Mouse (Mus musculus): ENCODE measurements at regions not wholly inside any gene's neighbourhood (a gene's known extent, or its start where the extent isn't known, plus 50 kb on each side); places are given as distances from the start of the nearest gene placed in this dataset.

DNA sequence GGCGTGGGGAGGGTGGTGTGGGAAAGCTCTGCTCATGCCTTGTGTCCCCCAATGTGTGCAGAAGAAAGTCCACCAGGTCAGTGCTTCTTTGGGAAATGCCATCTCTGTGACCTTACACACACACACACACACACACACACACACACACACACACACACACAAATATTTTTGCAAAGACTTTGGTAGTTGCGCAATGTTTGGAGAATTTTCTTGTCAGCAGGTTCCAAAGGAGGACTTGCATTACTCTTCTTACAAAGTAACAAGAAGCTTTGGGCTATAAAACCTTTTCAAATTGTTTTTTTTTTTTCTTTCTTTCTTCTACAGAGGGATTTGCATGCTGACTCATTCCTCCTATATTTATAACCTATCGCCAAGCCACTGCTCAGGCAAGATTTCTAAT is 59.1 kb upstream of the Npvf start:
- DNase-seq, result no peak

DNA sequence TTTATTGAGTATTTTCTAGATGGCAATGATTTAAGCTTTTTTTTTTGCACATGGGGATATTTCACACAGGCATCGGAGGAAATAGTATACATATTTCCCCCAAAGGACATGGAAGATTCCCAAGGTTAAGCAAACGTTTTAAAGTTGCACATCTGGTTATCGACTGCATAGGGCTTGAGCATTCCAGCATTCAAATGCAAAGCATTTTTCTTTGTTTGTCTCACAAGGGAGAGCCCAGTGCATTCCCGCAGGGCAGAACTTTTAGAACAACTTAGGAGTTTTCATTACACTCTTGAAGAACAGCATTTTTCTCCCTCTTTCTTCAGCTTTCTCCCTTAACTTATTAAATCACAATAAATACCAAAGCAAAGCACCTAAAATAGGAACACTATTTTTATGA is 64.4 kb upstream of the Npvf start:
- DNase-seq, result no peak

DNA sequence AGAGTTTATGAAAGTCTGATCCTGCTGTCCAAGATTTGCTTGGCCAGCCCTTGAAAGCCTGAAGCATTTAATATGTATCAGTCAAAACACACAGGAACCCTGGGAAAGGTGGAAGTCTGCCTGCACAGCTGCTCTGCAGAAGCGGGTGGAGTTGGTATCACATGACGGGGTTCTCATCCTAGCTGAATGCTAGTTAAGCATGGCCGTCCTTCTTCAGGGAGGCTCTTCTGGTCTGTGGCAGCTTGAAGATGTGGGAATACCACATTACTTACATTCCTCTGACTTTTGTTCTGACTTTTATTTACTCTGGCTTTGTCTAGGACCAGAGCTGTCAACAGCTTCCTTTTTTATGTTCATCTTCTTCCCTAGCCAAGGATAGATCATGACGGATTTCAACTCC is 66.1 kb upstream of the Npvf start:
- no peak for DNase-seq

DNA sequence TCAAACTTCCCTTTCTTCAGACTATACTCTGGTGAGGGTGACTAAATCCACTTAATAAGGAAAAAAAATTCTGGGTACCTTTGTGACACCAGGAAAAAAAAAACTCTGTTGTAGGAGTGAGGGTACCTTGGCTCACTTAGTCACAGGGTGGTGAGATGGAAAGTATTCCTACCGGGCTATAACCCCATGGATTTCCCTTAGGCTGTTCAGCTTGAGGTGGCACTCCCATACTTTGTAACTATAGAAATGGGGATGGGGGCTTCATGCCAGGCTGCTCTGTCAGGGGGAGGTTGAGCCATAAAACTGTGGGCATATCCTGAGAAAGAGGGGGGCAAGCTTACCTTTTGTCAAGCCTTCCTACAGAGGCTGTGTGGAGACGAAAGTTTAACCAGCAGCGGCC is 71.4 kb upstream of the Npvf start:
- no peak for DNase-seq

DNA sequence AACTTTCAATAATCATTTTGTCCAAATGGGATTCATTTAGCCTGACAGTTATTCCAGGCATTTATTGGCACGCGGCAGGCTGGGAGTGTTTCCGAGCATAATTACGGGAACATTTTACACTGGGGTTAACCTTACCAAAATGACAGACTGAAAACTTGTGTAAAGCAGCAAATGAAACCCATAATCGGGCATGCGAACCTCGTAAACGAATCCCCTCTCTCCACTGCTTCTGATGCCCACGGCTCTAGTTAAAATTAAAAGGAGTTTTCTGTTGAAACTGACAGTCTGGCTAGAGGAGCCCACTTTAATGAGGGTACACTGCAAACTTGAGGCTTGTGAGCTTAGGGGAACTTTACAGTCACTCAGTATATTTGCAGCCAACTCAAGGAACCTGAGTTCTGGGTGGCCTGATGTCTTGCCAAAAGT is 71.9 kb upstream of the Npvf start:
- DNase-seq, result no peak

DNA sequence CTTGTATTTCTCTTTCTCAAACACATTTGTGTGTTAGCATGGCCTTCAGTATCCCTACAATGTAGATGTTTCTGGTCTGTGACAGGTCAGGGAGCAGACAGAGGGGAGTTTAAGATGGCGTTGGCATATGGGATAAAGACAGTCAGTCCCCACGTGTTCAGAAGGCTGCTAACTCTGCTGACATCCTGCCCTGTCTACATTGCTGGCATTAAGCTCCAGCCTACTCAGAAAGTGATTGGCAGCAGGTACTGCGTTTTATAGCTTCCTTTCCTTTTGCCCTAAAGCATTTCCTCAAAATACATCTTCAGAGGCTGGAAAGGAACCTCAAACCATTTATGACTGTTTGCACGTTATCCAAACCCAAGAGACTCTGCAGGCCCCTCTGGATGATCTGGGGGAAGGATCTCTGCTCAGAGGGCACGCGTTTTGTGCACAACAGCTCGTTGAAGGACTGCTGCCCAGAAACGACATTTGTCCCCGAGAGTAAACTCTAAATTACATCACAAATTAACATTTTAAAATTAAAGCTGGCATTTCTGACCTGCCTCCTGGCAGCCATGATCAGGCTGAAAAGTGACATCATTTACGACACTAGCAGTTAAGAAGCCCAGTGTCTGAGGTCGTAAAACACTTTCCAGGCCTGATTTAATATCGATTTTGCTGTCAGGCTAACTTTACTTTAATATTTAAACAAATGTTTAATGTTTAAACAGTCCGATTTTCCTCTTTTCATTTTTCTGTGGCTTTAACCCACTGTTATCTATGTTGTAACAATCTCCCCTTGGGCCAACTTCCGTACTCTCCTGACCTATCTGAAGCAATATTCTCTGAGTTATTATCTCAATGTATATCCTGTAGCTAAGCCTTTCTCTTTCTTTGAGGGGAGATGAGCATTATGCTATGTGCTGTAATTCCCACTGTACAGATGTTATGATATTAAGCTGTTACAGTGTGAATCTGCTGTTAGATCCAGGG is 76.8 kb upstream of the Npvf start:
- DNase-seq, result no peak

DNA sequence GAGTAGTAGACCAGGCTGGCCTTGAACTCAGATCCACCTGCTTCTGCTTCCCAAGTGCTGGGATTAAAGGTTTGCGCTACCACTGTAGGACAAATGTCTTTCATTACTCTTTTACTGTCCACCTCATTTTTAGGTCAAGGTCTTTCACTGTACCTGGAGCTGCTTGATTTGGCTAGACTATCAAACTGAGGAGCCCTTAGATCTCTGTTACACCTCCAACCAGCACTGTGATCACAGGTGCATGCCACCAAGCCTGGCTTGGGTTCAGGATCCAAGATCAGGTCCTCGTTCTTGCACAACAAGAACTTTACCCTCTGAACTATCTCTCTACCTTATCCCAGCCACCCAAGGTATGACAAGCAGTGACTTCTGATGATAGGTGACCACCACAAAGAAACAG is 80.5 kb upstream of the Npvf start:
- no peak for DNase-seq

DNA sequence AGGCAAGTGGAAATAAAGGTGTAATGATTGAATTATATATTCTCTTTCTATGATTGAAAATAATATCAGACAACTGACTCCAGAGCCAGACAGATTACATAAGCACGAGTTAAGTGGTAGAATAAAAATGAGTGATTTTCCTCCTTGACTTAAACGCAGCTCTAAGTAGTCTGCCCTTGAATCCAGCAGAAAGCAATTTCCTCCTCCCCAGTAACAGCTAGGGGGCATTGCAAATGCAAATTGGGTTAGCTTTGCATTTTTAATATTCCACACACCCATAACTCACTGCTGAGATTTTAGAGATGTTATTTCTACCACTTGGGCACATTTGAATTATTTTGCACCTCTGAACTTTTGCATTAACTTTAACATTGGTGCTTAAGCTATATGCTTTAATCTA is 81.6 kb upstream of the Npvf start:
- no peak for DNase-seq

DNA sequence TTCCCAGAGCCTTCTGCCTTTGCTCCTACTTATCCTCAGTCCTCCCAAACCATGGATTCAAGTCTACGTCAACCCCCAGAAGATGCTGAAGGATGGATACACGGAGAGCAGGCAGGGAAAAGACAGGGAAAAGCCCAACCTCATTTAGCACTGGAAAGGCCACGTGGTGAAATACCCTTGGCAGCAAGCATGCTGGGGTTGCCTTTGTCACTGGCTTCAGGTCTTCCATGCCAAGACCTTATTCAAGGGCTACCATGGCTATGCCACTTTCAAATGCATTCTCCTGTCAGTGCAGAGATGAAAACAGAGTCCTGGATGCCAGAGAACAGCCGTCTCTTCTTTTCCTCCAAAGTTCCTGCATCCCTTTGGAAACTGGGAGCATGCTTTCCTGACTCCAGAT is 87.8 kb upstream of the Npvf start:
- no peak for DNase-seq

DNA sequence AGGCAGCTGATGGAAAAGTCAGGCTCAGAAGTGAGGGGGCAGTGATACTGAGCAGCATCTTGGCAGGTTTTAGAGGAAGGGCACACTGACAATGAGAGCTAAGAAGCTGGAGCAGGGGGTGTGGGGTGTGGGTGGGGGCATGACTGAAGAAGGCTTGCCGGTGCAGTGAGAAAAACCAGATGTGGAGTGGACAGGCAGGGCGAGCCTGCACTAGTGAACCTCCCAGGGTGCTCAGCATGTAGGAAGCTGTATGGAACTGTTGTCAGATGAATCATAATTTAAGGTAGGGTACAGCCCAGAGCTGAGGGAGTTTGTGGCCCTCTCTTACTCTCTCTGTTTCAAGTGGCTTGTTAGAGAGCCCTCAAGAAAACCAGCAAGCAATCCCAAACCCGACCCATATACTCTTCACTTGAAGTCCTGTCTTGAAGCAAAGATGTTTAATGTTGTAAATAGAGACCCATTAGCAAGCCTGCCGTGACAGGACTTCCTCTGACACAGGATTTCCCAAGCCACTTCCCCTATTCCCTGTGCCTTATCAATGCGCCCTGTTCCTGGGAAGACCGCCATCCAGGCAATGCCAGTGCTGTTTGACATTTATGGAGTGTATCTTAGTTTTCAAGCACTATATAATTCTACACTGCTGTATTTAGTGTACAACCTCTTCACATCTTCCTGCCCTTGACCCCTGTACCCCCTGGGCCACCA is 90.4 kb upstream of the Npvf start:
- no peak for DNase-seq

DNA sequence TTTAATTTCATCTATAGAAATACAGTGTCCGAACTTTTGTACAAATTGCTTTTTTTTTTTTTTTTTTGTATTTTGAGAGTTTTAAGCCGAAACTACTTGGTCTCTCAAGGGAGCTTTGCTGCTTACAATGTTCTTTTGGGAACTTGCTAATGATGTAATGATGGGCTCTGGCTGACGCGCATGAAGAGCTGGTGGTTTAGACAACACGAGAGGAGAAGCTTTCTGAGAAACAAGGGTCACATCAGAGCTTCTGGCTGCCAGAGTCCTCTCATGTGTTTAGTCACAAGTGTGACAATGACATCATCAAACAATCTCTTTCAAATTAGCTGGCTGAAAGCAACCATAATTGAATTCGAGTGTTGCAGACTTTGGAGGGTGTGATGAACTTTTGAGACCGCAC is 98.9 kb upstream of the Npvf start:
- no peak for DNase-seq

DNA sequence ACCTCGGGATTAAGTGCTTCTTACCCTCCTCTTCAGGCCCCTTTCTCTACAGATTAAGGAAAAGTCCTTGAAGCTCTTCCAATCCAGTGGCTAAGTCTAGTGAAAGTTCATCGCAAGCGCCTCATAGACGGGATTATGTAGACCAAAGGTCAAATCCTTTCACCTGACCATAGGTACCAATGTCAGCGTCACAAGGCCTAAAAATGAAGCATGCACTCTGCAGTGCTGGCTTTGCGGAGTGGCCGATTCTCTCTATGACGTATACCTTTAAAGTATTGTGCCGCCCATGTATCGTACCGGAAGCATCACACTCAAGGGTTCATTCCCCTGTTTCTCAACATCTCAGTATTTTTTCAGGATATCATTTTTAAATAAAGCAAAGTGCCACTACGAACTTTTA is 100.5 kb upstream of the Npvf start:
- DNase-seq, result no peak

DNA sequence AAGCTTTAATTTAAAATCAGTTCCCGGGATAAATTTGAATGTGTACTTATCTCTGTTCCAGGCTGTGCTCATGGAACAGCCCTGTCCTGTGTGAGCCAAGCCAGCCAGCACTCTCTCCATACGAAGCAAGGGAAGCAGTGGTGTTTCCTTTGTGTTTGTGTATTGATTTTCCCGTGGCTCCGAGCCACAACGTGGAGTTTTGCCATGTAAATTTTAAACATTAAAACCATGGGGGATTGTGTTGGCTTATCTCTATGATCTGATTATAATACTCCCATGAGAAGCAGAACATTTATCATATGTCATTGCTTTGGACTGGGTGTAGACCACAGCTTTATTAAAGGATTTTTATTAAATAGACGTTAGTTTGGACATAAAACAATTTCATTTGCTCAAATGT is 106.1 kb upstream of the Npvf start:
- DNase-seq, result no peak

DNA sequence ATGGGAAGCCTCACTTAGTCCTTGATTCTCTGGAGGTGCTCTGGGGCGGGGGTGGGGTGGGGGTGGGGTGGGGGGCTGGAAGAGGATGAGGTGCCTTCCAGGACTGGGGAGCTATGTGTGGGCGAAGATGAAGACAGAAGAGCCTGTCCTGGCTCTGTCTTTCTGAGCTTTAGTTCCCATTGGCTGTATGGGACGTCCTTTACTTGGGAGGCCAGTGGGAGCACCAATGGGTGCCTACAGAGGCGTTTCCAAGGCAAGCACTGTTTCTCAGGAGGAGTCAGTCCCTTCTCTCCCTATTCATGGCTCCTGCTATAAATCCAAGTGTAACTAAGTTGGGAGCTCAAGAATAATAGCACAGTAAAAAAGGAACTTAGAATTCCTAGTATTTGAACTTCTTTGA is 108.9 kb upstream of the Npvf start:
- peak; percentile 22 for DNase-seq

DNA sequence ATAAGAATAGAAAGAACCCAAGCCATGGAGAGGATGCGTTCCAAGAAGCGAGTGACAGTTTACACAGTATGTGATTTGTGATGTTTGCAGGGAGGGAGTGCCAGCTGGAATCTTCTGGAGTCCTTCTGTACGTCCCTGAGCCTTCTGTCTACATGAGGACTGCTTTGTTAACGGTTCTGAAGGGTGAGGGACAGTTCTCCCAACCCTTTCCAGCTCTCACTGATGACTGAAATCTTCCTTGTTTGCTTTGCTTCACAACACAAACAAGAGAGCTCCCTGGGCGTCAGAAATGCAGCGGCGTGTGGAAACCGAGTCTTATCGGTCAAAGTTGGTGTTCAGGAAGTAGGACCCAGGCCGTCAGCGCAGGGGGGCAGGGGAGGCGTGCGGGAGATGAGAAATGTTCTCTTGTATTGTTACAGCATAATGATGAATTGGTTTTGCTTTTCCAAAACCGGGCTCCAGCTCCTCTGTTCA is 112.2 kb upstream of the Npvf start:
- DNase-seq, result no peak

DNA sequence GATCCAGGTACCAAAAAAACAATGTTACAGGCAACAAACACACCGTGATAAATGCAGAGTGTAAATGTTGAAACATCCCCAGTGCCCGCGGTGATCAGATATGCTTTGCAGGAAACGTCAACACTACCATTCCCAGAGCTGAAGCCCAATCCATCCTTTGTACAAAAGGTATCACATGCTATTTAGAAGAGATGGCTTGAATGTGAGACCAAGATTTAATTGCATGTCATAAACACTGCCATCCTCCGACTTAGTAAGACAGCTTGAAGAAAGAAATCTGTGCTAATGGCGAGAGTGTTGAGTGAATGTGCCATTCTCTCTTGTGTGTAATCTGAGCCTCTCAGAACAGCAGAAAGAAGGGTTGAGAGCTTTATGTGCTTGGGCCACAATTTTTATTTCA is 112.9 kb upstream of the Npvf start:
- DNase-seq, result no peak

DNA sequence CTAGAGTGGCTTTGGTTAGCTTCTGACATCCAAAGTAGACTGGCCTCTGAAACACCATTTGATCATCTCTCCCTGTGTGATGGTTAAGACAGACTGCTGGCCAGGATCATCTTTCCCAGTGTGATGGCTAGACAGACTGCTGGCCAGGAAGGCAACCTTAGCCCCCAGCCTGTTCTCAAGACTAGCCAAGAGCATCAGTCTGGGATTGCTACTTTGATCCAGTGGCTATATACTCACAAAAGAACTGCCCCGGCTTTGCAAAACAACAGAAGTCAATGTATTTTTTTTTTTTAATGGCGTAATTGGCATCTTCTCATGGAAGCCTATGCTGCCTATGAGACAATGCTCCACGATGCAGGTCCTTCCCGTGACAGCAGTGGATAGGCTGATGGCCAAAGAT is 113.6 kb upstream of the Npvf start:
- no peak for DNase-seq

DNA sequence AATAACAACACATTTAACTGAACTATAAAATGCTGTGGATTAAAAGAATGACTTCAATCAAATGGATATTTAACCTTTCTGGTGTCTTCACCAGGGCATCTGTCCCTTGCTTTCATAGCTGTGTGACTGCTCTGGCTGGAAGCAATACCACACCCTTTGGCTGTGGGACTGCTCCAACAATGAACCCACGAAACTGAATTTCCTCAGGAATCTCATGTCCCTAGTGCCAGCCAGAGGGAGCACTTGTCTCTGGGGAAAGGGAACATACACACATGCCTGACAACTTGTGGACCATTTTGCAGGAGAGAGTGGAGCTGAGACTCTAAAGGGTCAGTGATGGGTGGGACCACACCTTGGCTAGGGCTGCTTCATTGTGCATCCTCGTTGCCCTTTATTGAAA is 114.9 kb upstream of the Npvf start:
- DNase-seq, result no peak

DNA sequence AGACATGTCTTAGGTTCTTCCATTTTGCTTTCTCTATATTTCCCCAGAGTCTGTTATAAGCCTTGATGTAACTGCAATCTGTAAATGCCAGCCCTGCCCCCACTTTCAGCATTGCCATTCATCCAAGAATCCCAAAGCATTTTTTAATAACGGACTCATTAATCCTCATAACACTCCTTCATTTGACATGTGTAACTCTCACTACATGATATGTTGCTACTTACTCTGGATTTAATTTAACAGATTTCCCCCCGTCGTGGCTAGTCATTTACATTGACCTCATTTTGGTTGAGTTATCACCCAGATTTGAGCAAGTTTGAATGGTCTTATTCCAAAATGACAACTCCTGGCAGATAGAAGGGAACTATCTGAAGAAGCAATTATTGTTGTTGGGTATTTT is 116.2 kb upstream of the Npvf start:
- no peak for DNase-seq

DNA sequence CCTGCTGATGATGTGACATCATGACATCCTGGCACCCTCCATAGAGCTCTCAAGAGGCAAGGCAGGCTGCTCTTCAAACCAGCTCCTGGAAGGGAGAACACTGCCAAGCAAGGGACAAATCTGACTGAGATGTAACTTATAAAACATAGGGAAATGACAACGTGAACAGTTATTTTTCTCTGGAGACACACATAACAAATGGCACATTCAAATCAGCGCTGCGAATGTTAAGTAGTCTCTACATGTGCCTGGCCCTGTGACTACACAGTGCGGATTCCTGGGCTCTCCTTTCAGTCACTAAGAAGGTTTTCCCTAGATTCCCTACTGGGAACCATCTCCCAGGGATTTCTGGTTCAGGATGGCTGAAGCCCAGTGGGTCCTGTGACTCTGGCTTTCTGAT is 121.4 kb upstream of the Npvf start:
- no peak for DNase-seq

DNA sequence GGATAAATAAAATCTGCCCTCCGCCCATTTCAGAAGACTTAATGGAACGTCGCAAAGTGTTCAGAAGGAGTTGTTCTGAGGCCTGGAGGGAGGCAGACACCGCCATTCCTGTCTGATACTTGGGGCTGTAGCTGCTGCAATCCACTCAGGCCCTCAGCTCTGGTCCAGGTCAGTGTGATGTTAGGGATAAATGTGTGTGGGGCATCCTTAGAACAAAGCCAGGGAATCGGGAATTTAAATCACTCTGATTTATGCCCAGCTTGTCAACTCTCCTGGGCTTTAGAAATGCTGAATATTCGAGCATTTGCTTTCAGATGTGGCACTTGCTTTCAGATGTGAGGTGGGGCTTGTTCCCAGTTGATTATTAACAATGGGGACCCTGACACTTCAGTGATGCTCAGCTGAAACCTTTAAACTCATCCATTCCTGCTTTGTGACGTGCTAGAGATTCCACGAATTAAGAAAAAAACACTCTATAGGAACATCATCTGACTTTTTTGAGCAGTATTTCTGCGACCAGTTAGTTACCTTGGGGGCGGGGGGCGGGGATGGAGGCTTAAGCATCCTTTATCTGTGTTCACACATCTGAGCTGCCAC is 122.1 kb upstream of the Npvf start:
- no peak for DNase-seq

DNA sequence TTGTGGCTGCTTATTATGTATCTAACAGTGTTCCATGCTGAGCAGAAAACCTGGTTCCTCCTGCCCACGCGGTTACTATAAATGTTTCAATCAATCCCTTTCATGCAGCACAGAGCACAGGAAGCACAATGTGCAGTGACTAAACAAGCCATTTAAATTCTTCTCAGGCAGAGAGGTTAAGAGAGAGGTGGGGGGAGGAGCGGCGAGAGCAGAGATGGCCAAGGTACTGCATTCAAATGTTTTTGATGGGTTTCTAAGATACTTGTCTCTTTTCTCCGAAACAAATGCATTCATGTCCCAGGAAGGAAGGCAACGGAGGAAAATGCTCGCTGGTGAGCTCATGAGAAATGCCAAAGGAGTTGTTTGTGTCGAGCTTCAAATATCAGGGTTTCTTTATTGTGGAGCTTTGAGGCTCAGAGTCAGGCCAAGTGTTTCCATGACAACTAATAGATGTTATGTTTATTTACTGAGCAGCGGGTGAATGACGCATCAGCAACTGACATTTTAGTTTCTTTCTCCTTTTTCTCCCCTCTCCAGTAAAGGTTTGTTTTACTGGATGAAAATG is 122.8 kb upstream of the Npvf start:
- peak; percentile 7 for DNase-seq

DNA sequence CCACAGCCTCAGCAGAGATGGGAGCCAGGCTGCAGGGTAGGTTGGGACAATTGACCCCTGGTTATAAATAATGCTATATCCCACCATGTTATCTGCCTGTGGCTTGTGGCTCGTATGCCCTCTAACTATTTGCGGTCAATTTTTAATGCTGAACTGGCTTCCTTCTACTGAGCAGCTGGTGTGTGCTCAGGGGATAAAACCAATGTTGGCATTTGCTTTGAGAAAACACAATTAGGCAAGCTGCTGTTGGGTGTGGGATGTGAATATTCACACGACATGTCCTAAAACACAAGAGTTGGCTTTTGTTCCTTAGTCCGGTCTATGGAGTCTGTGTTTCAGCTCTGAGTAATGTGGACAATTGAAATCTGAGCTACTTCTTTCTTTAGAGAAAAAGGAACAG is 123.6 kb upstream of the Npvf start:
- no peak for DNase-seq
